Mouse (Mus musculus): ENCODE measurements around the gene Tas2r140. TPM values are rescaled to one million over a fixed set of nuclear protein-coding genes. Genes with fewer than 3 reads are reported as not detected.

The Tas2r140 gene
- polyA plus RNA-seq (2017; shearing (Covaris generic)): not detected

GRCm38 (mm10) chr6:133055716-133056115 lies at the start of gene Tas2r140:
Tas2r140 (minus strand) TSS chr6:133055816.

GRCm38 (mm10) chr6:133104609-133104921 lies 48.9 kb upstream of the Tas2r140 start, which contains the start of gene Smim10l1:
Smim10l1 (plus strand) TSS chr6:133104909.

GRCm38 (mm10) chr6:133037001-133037400 lies 18.6 kb downstream of the Tas2r140 start, which contains the start of gene Tas2r103:
Tas2r103 (minus strand) TSS chr6:133037101.

Other genes starting within 250 kb of the Tas2r140 start
- gene Tas2r123, start 208.7 kb downstream of the Tas2r140 start, polyA plus RNA-seq (2017; shearing (Covaris generic)): not detected
- gene Tas2r116, start 200.4 kb downstream of the Tas2r140 start, polyA plus RNA-seq (2017; shearing (Covaris generic)): not detected
- gene Tas2r110, start 187.8 kb downstream of the Tas2r140 start, polyA plus RNA-seq (2017; shearing (Covaris generic)): not detected
- gene Tas2r113, start 162.8 kb downstream of the Tas2r140 start, polyA plus RNA-seq (2017; shearing (Covaris generic)): not detected
- gene Tas2r125, start 146.2 kb downstream of the Tas2r140 start, polyA plus RNA-seq (2017; shearing (Covaris generic)): not detected
- gene Tas2r129, start 104.7 kb downstream of the Tas2r140 start, polyA plus RNA-seq (2017; shearing (Covaris generic)): not detected
- not detected for gene Tas2r131, start 97.9 kb downstream of the Tas2r140 start, polyA plus RNA-seq (2017; shearing (Covaris generic))
- not detected for gene Tas2r109, start 74.9 kb downstream of the Tas2r140 start, polyA plus RNA-seq (2017; shearing (Covaris generic))
- gene Tas2r103, start 18.7 kb downstream of the Tas2r140 start, polyA plus RNA-seq (2017; shearing (Covaris generic)): not detected
- gene Smim10l1, start 49.1 kb upstream of the Tas2r140 start, polyA plus RNA-seq (2017; shearing (Covaris generic)): 25.1 TPM
- gene 5530400C23Rik, start 236.4 kb upstream of the Tas2r140 start, polyA plus RNA-seq (2017; shearing (Covaris generic)): not detected

Measured in effector memory CD4-positive, alpha-beta T cell, adult 5 months (primary cell).